Mouse (Mus musculus): ENCODE results near the gene Tubg2.
"Not testable (repeated sequence)": the region's sequence is repeated elsewhere in the genome, so short reads cannot be mapped to it uniquely, and the experiment has no call there.

Tubg2 gene

GRCm38 (mm10) chr11:101138536-101139181 is 17.0 kb upstream of the Tubg2 start:
- DNase-seq (ENCODE audit: low spot score), result no peak

GRCm38 (mm10) chr11:101140164-101140819 is 15.4 kb upstream of the Tubg2 start:
- no peak for DNase-seq (ENCODE audit: low spot score)

GRCm38 (mm10) chr11:101141088-101141487 is 14.6 kb upstream of the Tubg2 start:
- no peak for DNase-seq (ENCODE audit: low spot score)

GRCm38 (mm10) chr11:101142215-101142967 is 13.3 kb upstream of the Tubg2 start:
- DNase-seq (ENCODE audit: low spot score), result no peak

- DNase-seq (ENCODE audit: low spot score), result peak; percentile 55
Measured at GRCm38 (mm10) chr11:101143338-101144225, 12.1 kb upstream of the Tubg2 start.

- no peak for DNase-seq (ENCODE audit: low spot score)
Measured at GRCm38 (mm10) chr11:101146377-101146776, 9.3 kb upstream of the Tubg2 start.

- no peak for DNase-seq (ENCODE audit: low spot score)
Measured at GRCm38 (mm10) chr11:101148751-101149150, 7.0 kb upstream of the Tubg2 start.

- DNase-seq (ENCODE audit: low spot score), result peak; percentile 32
Measured at GRCm38 (mm10) chr11:101149178-101150105, 6.3 kb upstream of the Tubg2 start.

- no peak for DNase-seq (ENCODE audit: low spot score)
Measured at GRCm38 (mm10) chr11:101151063-101151462, 4.6 kb upstream of the Tubg2 start.

- no peak for DNase-seq (ENCODE audit: low spot score)
Measured at GRCm38 (mm10) chr11:101152825-101153224, 2.9 kb upstream of the Tubg2 start.

- no peak for DNase-seq (ENCODE audit: low spot score)
Measured at GRCm38 (mm10) chr11:101154648-101155047, 1.1 kb upstream of the Tubg2 start.

- no peak for DNase-seq (ENCODE audit: low spot score)
Measured at GRCm38 (mm10) chr11:101155151-101155550, 556 bp upstream of the Tubg2 start.

GRCm38 (mm10) chr11:101160151-101160550 is 4.4 kb downstream of the Tubg2 start:
- not testable (repeated sequence) for DNase-seq (ENCODE audit: low spot score)

- DNase-seq (ENCODE audit: low spot score), result not testable (repeated sequence)
Measured at GRCm38 (mm10) chr11:101160981-101161505, 5.3 kb downstream of the Tubg2 start.

GRCm38 (mm10) chr11:101161551-101161950 is 5.8 kb downstream of the Tubg2 start:
- DNase-seq (ENCODE audit: low spot score), result no peak

- DNase-seq (ENCODE audit: low spot score), result no peak
Measured at GRCm38 (mm10) chr11:101162301-101162700, 6.6 kb downstream of the Tubg2 start.

GRCm38 (mm10) chr11:101162772-101163171 is 7.1 kb downstream of the Tubg2 start:
- peak; percentile 78 for DNase-seq (ENCODE audit: low spot score)

- no peak for DNase-seq (ENCODE audit: low spot score)
Measured at GRCm38 (mm10) chr11:101163476-101164350, 8.0 kb downstream of the Tubg2 start.

GRCm38 (mm10) chr11:101164351-101164665 is 8.6 kb downstream of the Tubg2 start:
- DNase-seq (ENCODE audit: low spot score), result no peak

Data from ovary, adult 18-20 months (tissue).